Mouse (Mus musculus): ENCODE data around the gene Dnaaf1. TPM values are rescaled to one million over a fixed set of nuclear protein-coding genes. Genes with fewer than 3 reads are reported as not detected.

The Dnaaf1 gene
- polyA plus RNA-seq, 1 experiment = not detected

DNA sequence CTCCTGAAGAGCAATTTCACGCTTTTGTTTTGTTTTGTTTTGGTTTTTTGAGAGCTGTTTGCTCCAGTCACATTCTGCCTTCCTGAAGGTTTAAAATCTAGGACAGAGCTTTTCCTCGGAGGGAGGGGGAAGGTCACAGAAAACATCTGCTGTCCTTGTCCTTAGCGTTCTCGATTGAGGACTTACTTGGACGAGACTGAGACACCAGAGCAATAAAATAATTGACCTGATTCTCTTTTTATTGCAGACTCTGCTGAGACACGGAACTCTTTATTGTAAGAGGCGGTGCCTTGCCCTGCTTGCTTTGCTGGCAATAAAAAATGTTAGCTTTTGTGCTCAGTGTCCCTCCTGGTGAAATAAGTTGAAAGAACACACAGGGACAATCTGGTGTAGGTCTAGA lies 64.8 kb downstream of the Dnaaf1 start:
- Histone ChIP-seq H3K4me3 (ENCODE audit: insufficient read depth, low read length) (no peak overlapping the region), H3K27ac (ENCODE audit: insufficient read depth, low read depth, low read length) (no peak overlapping the region), H3K4me1 (ENCODE audit: control insufficient read depth, insufficient read depth, low read length) (0 out of 2 replicates have a peak, but pooled peaks cover 1% of the 10 kb centered on the region)
- TF ChIP-seq CTCF (IDR thresholded peaks at IDR 0.05; ENCODE audit: low read depth, low read length) (no peak), POLR2A (IDR thresholded peaks at IDR 0.05; ENCODE audit: borderline replicate concordance, low read depth, low read length) (no peak)

DNA sequence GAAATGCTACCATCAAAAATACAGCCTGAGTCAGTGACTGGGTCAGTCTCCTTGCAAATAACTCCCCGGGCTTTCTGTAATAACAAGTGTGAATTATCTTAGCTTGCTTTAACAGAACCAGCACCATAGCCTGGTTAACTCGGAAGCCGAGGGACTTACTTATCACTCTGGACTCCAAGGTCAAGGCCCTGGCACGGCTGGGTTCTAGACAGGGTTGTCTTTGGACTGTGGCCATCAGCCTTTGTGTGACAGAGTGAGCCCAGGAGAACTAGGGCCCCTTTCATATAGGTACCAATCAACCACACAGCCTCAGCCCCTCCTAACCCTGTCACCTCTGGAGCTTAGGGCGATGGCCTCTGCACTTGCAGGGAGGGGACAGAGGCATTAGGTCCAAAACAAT lies 66.0 kb downstream of the Dnaaf1 start:
- no peak overlapping the region for H3K4me3 ChIP-seq (ENCODE audit: insufficient read depth, low read length)
- H3K4me1 ChIP-seq (ENCODE audit: control insufficient read depth, insufficient read depth, low read length) = no peaks in the 10 kb centered on the region
- no peak for TF ChIP-seq CTCF (IDR thresholded peaks at IDR 0.05; ENCODE audit: low read depth, low read length)
- TF ChIP-seq POLR2A (IDR thresholded peaks at IDR 0.05; ENCODE audit: borderline replicate concordance, low read depth, low read length) = no peak

DNA sequence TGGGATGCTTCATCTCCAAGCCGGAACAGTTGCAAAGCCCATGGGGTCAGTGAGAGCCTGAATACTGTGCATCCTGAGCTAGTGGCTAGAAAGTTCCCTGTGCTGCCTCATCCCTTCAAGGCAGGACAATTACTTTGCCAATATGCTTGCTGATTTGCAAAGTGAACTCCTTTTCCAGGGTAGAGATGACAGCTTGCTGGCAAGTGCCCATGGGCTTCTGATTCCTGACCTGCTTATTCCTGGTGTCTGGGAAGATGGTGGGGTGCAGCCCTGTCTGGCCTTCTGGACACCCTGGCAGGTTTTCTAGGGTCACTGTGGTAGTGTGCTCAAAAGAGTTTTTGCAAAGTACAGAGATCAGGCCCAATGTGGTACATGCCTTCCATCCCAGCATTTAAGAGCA lies 67.9 kb downstream of the Dnaaf1 start:
- TF ChIP-seq POLR2A (IDR thresholded peaks at IDR 0.05; ENCODE audit: borderline replicate concordance, low read depth, low read length) (no peak), CTCF (IDR thresholded peaks at IDR 0.05; ENCODE audit: low read depth, low read length) (no peak)
- no peaks in the 10 kb centered on the region for H3K4me1 ChIP-seq (ENCODE audit: control insufficient read depth, insufficient read depth, low read length)
- no peak overlapping the region for H3K4me3 ChIP-seq (ENCODE audit: insufficient read depth, low read length)

More for the DNA sequence above, 66.0 kb downstream of the Dnaaf1 start:
- H3K27ac ChIP-seq (ENCODE audit: insufficient read depth, low read depth, low read length) = no peak overlapping the region

DNA sequence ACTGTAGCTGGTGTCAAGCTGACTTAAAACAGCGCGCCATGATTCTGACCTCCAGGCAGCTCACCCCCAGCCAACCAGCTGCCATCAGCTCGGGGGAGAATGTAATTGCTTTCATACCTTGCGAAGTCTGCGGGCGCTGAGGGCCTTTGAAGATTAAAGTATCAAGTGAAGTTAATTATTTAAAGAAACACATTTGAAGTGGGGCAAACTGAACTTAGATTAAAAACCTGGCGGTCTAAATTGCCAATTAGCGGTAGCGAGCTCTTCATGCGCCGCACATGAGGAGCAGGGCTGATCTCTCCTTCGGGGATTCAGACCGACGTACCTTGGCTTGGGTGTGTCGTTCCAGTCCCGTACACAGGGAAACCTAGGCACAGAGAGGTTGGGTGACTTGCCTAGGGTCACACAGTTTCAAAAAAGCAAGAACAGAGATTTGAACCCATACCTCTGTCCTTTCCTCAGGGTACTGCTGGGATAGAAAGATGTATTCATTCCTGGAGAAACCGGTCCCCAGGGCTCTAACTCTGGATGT lies 69.5 kb downstream of the Dnaaf1 start:
- H3K4me1 ChIP-seq (ENCODE audit: control insufficient read depth, insufficient read depth, low read length) = no peaks in the 10 kb centered on the region
- no peak overlapping the region for H3K27ac ChIP-seq (ENCODE audit: insufficient read depth, low read depth, low read length)
- TF ChIP-seq POLR2A (IDR thresholded peaks at IDR 0.05; ENCODE audit: borderline replicate concordance, low read depth, low read length) (no peak), CTCF (IDR thresholded peaks at IDR 0.05; ENCODE audit: low read depth, low read length) (no peak)
- H3K4me3 ChIP-seq (ENCODE audit: insufficient read depth, low read length) = no peak overlapping the region

More for the DNA sequence above, 67.9 kb downstream of the Dnaaf1 start:
- H3K27ac ChIP-seq (ENCODE audit: insufficient read depth, low read depth, low read length) = no peak overlapping the region

DNA sequence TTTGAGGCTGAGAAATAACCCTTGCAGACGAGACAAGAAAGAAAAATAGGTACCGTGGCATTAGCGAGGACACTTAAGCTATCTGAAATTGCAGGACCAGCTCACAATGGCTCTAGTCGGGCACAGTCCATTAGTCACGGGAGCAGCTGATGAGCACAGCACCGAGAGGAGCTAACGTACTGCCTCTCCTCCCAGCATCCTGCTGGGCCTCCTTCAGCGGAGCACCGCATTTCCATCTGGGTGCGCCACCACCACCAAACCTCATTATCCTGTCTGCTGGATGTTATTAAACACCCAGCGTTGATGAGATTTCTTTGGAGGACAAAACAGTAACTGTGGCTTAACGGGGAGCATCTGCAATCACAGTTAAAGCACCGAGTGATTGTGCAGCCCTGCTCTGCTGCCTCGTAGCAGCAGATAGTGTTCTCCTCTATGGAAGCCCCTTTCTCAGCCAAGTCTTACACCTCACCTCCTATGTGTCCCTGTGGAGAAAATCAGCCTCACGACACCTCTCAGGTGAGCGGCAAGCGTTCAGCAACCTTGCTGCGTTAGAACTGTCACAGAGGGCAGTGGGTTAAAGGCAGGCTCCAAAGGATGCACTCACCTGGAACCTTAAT lies 70.1 kb downstream of the Dnaaf1 start:
- Histone ChIP-seq H3K27ac (ENCODE audit: insufficient read depth, low read depth, low read length) (no peak overlapping the region), H3K4me3 (ENCODE audit: insufficient read depth, low read length) (no peak overlapping the region), H3K4me1 (ENCODE audit: control insufficient read depth, insufficient read depth, low read length) (no peaks in the 10 kb centered on the region)
- TF ChIP-seq POLR2A (IDR thresholded peaks at IDR 0.05; ENCODE audit: borderline replicate concordance, low read depth, low read length) (no peak), CTCF (IDR thresholded peaks at IDR 0.05; ENCODE audit: low read depth, low read length) (no peak)

DNA sequence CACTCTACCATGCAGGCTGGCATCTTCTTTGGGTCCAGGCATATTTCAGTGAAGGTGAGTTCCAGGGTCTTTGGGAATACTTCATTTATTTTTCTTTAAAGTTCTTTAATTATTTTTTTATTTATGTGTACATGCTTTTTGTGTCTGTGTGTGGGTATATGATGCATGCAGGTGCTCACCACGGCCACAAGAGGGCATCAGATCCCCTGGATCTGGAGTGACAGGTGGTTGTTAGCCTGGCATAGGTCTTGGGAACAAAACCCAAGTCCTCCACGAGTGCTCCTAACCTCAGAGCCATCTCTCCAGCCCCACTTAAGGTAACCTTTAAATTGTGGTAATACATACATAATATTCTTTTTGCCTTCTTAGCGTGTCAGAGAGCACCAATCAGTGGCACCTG lies 71.2 kb downstream of the Dnaaf1 start:
- H3K4me3 ChIP-seq (ENCODE audit: insufficient read depth, low read length) = no peak overlapping the region
- TF ChIP-seq POLR2A (IDR thresholded peaks at IDR 0.05; ENCODE audit: borderline replicate concordance, low read depth, low read length) = no peak
- no peak for TF ChIP-seq CTCF (IDR thresholded peaks at IDR 0.05; ENCODE audit: low read depth, low read length)
- no peaks in the 10 kb centered on the region for H3K4me1 ChIP-seq (ENCODE audit: control insufficient read depth, insufficient read depth, low read length)
- H3K27ac ChIP-seq (ENCODE audit: insufficient read depth, low read depth, low read length) = no peak overlapping the region

DNA sequence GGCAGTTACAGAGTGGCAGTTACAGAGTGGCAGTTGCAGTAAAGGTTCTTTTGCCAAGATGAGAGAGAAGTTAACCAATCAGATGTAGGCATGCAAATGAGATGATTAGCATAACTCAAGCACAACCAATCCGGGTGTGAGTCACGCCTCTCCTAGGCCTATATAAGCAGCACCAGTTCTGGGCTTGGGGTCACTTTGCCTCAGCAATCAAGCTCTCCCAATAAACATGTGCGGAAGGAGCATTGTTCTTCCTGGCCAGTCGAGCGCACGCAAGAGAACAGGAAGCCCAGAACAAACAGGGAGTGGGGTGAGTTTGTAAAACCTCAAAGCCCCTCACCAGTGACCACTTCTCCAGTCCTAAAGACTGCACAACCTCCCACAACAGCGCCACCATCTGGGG lies 71.8 kb downstream of the Dnaaf1 start:
- TF ChIP-seq POLR2A (IDR thresholded peaks at IDR 0.05; ENCODE audit: borderline replicate concordance, low read depth, low read length) = no peak
- TF ChIP-seq CTCF (IDR thresholded peaks at IDR 0.05; ENCODE audit: low read depth, low read length) = no peak
- Histone ChIP-seq H3K27ac (ENCODE audit: insufficient read depth, low read depth, low read length) (no peak overlapping the region), H3K4me1 (ENCODE audit: control insufficient read depth, insufficient read depth, low read length) (no peaks in the 10 kb centered on the region), H3K4me3 (ENCODE audit: insufficient read depth, low read length) (no peak overlapping the region)

Other genes with a start within 250 kb of the Dnaaf1 start
- 224 and 232 TPM in 2 replicates for gene Hsbp1, start 230.7 kb upstream of the Dnaaf1 start, polyA plus RNA-seq (2012; ENCODE audit: insufficient read depth, insufficient read length, missing spikeins)
- gene Mlycd, start 180.4 kb upstream of the Dnaaf1 start, polyA plus RNA-seq (2012; ENCODE audit: insufficient read depth, insufficient read length, missing spikeins) = 14.2 and 14.3 TPM in 2 replicates
- gene Osgin1, start 141.1 kb upstream of the Dnaaf1 start, polyA plus RNA-seq (2012; ENCODE audit: insufficient read depth, insufficient read length, missing spikeins) = 33.8 and 34.3 TPM in 2 replicates
- gene Necab2, start 128.5 kb upstream of the Dnaaf1 start, polyA plus RNA-seq (2012; ENCODE audit: insufficient read depth, insufficient read length, missing spikeins) = not detected in 2 replicates
- not detected in 2 replicates for gene Slc38a8, start 73.5 kb upstream of the Dnaaf1 start, polyA plus RNA-seq (2012; ENCODE audit: insufficient read depth, insufficient read length, missing spikeins)
- 33.1 and 37.9 TPM in 2 replicates for gene Mbtps1, start 16.5 kb upstream of the Dnaaf1 start, polyA plus RNA-seq (2012; ENCODE audit: insufficient read depth, insufficient read length, missing spikeins)
- gene Hsdl1, start 52 bp upstream of the Dnaaf1 start, polyA plus RNA-seq (2012; ENCODE audit: insufficient read depth, insufficient read length, missing spikeins) = 29.3 and 30.7 TPM in 2 replicates
- gene Taf1c, start 30.0 kb downstream of the Dnaaf1 start, polyA plus RNA-seq (2012; ENCODE audit: insufficient read depth, insufficient read length, missing spikeins) = 7.1 TPM in 2 replicates
- not detected in 2 replicates for gene Adad2, start 37.5 kb downstream of the Dnaaf1 start, polyA plus RNA-seq (2012; ENCODE audit: insufficient read depth, insufficient read length, missing spikeins)
- gene Kcng4, start 60.4 kb downstream of the Dnaaf1 start, polyA plus RNA-seq (2012; ENCODE audit: insufficient read depth, insufficient read length, missing spikeins) = not detected in 2 replicates
- not detected in 2 replicates for gene Wfdc1, start 91.1 kb downstream of the Dnaaf1 start, polyA plus RNA-seq (2012; ENCODE audit: insufficient read depth, insufficient read length, missing spikeins)
- not detected in 2 replicates for gene Atp2c2, start 124.8 kb downstream of the Dnaaf1 start, polyA plus RNA-seq (2012; ENCODE audit: insufficient read depth, insufficient read length, missing spikeins)
- 5.4 and 6.5 TPM in 2 replicates for gene Tldc1, start 203.2 kb downstream of the Dnaaf1 start, polyA plus RNA-seq (2012; ENCODE audit: insufficient read depth, insufficient read length, missing spikeins)